Mouse (Mus musculus) forebrain, embryonic 14.5 days (tissue): Measurements from ENCODE around the gene Lrmda. TPM values are rescaled to one million over a fixed set of nuclear protein-coding genes. Genes with fewer than 3 reads are reported as not detected.

Source experiments
- ATAC-seq: fragments of 200-750 bp; cut with Nextera tagmentation; 2 replicates; pipeline ENCODE4 v1.8.0; 2017; ENCODE audit warnings: mild to moderate bottlenecking, moderate library complexity
- DNase-seq: peaks from one replicate; pipeline ENCODE4 v3.0.0-alpha.2; 2015; ENCODE audit warnings: low spot score
- H3K27ac ChIP-seq: fragments of 300-500 bp; sonication (generic); 2 replicates; pipeline ENCODE4 v1.5.1; 2014; ENCODE audit warnings: low read depth, mild to moderate bottlenecking, control low read depth, low read length, moderate library complexity
- H3K27me3 ChIP-seq: fragments of 300-500 bp; sonication (generic); replicated peaks from 2 replicates; pipeline ENCODE4 v1.6.1; 2014; ENCODE audit warnings: low read length, control low read depth, mixed read lengths; ENCODE audit not compliant: control insufficient read depth, insufficient read depth
- H3K36me3 ChIP-seq: fragments of 300-500 bp; sonication (generic); 2 replicates; pipeline ENCODE4 v1.6.1; 2014; ENCODE audit warnings: low read length, control low read depth; ENCODE audit not compliant: control insufficient read depth, insufficient read depth
- H3K4me1 ChIP-seq: fragments of 300-500 bp; sonication (generic); 2 replicates; pipeline ENCODE4 v1.6.1; 2014; ENCODE audit warnings: antibody characterized with exemption, low read length, control low read depth; ENCODE audit not compliant: control insufficient read depth, insufficient read depth
- H3K4me2 ChIP-seq: fragments of 300-500 bp; sonication (generic); 2 replicates; pipeline ENCODE4 v1.6.1; 2014; ENCODE audit warnings: mild to moderate bottlenecking, control low read depth, low read length
- H3K4me3 ChIP-seq: fragments of 300-500 bp; sonication (generic); 2 replicates; pipeline ENCODE4 v1.5.1; 2014; ENCODE audit warnings: low read depth, low read length, control low read depth
- H3K9ac ChIP-seq: fragments of 300-500 bp; sonication (generic); 2 replicates; pipeline ENCODE4 v1.6.1; 2014; ENCODE audit warnings: mild to moderate bottlenecking, low read length, control low read depth, moderate library complexity
- H3K9me3 ChIP-seq: fragments of 300-500 bp; sonication (generic); replicated peaks from 2 replicates; pipeline ENCODE4 v1.6.1; 2016; ENCODE audit warnings: low read length, control low read depth, mixed read lengths; ENCODE audit not compliant: control insufficient read depth
- WGBS: fragments of 180-500 bp; shearing (Covaris S2); extraction: QIAGEN DNeasy Blood & Tissue Kit; methylation state at CpG from one replicate; pipeline ENCODE4 v1.1.7; 2014; 5-methylcytosine and 5-hydroxymethylcytosine counted together
- microRNA-seq: library from miRNA; unstranded; fragments of <30 nt; microRNA quantifications from one replicate; pipeline ENCODE4, GENCODE M21; 2016
- polyA plus RNA-seq: library from polyadenylated mRNA; unstranded; fragments of >200 nt; fragmentation: Nextera tagmentation; extraction: Ambion mirVana; gene quantifications from 2 replicates; pipeline ENCODE4 v1.2.1, GENCODE M21; 2014

Gene Lrmda
- polyA plus RNA-seq, 1 experiment from 2014 or later = not detected

- H3K27ac ChIP-seq = no peak overlapping the region
Observed at GRCm38 (mm10) chr14:23093306-23093705, 1073.8 kb downstream of the Lrmda start.

DNA sequence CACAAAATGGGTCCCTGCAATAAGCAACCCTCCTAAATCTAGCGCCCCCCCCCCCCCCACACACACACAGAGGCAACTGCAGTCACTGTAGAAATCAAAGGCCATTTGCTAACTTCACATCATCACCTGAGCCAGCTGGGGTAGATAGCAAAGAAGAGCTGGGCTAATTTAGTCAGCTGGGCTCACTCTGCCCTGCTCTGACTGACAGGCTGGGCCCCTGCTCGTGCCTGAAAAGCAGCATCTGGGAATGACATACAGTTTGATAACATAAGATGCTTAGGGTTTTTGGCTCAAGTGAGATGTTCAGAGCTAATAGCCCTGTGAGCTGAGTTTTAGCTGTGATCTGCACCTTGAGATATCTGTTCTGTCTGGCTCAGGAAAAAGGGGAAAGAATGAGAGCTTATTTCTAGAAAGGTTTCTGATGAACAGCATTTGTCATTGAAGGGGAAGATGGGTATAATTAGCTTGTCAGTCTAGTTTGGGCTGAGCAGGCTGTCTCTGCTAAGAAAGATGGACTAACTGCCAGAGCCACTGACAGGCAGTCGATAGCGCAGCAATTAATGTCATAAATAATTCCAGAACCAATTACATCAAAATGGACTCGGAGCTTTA, 1075.1 kb downstream of the Lrmda start:
- Histone ChIP-seq H3K9me3 (no peaks in the 10 kb centered on the region), H3K27me3 (no peaks in the 10 kb centered on the region), H3K9ac (no peak overlapping the region), H3K4me1 (peaks cover 16% of the 10 kb centered on the region), H3K4me3 (no peak overlapping the region), H3K27ac (peak overlapping the region; percentile 76; the same call in 1 of the 2 replicates), H3K36me3 (no peaks in the 10 kb centered on the region), H3K4me2 (peak overlapping the region; percentile 25)
- WGBS = 37% methylated on average over 5 of the region's 5 CpGs
- ATAC-seq (peak; percentile 64), DNase-seq (peak; percentile 72)

More at GRCm38 (mm10) chr14:23093306-23093705, 1073.8 kb downstream of the Lrmda start:
- H3K9ac ChIP-seq = no peak overlapping the region
- H3K36me3 ChIP-seq = no peaks in the 10 kb centered on the region
- DNase-seq (no peak), ATAC-seq (no peak)
- no peak overlapping the region for H3K4me3 ChIP-seq
- H3K9me3 ChIP-seq = no peaks in the 10 kb centered on the region
- H3K27me3 ChIP-seq = no peaks in the 10 kb centered on the region
- H3K4me1 ChIP-seq = peaks cover 16% of the 10 kb centered on the region
- no peak overlapping the region for H3K4me2 ChIP-seq
- WGBS = 94% methylated on average over 4 of the region's 4 CpGs

DNA sequence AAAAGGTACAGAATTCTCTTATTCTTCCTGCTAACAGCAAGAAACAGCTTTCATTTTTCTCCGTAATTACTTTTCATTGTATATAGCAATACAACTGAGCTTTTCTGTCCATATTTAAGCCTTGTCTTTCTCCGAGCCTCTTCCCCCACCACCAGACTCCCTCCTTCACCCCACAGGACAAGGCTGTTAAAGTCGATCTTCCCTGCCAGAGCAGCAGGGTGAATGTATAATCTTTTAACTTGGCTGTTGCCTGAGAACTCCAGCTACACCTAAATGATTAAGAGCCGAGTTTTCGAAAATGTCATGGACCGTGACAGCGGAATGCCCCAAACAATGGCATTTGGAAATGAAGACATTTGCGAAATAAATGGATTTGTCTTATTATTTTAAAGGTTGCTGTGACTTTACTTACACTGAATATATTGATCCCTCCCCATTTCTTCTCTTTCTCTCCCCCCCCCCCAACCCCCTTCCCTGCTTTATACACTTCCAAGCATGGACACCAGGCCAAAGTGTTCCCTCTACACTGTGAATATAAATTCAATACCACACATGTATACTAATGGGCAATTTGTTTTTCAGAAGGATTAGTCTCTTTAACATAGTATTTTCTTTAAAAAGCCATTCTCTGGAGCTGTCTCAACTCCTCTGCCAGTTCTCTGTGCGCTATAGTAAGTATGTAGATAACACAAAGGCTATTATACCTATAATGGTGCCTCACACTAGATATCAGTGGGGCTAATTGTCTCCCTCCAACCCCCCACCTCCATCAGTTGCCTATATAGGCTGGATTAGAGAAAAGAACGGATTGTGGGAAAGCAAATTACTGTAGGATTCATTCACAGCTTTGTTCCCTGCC, 1075.9 kb downstream of the Lrmda start:
- Histone ChIP-seq H3K4me3 (no peak overlapping the region), H3K4me1 (peaks cover 16% of the 10 kb centered on the region), H3K9ac (peak overlapping the region; percentile 2; the same call in 1 of the 2 replicates), H3K36me3 (no peaks in the 10 kb centered on the region), H3K4me2 (peak overlapping the region; percentile 25), H3K27ac (peak overlapping the region; percentile 76), H3K27me3 (no peaks in the 10 kb centered on the region), H3K9me3 (no peaks in the 10 kb centered on the region)
- 30% methylated on average over 10 of the region's 10 CpGs for WGBS
- peak; percentile 73 for ATAC-seq
- DNase-seq = no peak

DNA sequence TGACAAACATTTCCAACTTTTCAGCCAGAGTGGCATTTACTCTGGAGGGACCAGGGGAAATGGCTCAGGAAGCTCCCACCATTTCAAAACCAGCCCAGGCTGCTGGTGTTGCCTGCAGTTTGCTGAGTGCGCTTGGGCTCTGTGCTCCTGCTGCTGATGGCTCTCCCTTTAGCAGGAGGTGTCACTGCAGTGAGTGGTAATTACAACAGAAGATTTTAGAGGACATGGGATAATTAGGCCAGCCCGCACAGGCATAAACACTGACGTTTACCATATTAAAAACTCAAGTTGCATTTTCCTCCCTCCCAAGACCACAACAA, 1076.5 kb downstream of the Lrmda start:
- peak; percentile 46 for ATAC-seq
- peak; percentile 57 for DNase-seq
- Histone ChIP-seq H3K4me1 (peaks cover 16% of the 10 kb centered on the region), H3K4me2 (peak overlapping the region; percentile 25; the same call in 1 of the 2 replicates), H3K27ac (peak overlapping the region; percentile 76), H3K9ac (peak overlapping the region; percentile 2; the same call in 1 of the 2 replicates), H3K4me3 (no peak overlapping the region), H3K27me3 (no peaks in the 10 kb centered on the region), H3K36me3 (no peaks in the 10 kb centered on the region), H3K9me3 (no peaks in the 10 kb centered on the region)
- 2% methylated on average over 3 of the region's 3 CpGs for WGBS

DNA sequence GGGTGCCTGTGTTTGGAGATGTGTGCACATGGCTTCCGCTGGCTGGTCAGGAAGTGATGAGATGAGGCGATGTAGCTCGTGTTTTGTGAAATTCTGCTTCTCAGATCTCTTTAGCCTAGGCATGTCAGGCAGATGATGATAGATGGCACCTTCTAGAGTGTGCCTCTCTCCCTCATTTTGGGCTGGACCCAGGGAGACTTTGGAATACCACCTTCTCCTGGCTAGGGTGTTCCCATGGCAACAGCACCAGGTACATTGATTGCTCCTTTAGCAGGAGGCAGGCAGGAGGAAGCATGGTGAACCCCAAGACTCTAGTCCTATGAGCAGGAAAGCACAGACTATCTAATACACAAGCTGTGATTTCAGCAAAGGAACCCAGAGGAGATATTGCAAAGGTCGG, 1076.9 kb downstream of the Lrmda start:
- no peak overlapping the region for H3K4me3 ChIP-seq
- peaks cover 16% of the 10 kb centered on the region for H3K4me1 ChIP-seq
- H3K4me2 ChIP-seq = no peak overlapping the region; the same call in 1 of the 2 replicates
- ATAC-seq = no peak; the same call in 1 of the 2 replicates
- DNase-seq = no peak
- no peaks in the 10 kb centered on the region for H3K27me3 ChIP-seq
- no peaks in the 10 kb centered on the region for H3K36me3 ChIP-seq
- H3K27ac ChIP-seq = peak overlapping the region; percentile 76
- no peak overlapping the region for H3K9ac ChIP-seq
- WGBS = 36% methylated on average over 4 of the region's 4 CpGs
- H3K9me3 ChIP-seq = no peaks in the 10 kb centered on the region

Small RNAs within 50 kb of the gene (microRNA-seq; reads per million reads assigned to microRNA genes)
- gene Gm27532 = not detected

Other genes starting within 250 kb of the Lrmda start
- 292 TPM in 2 replicates for gene Vdac2, start 194.5 kb upstream of the Lrmda start, polyA plus RNA-seq
- 30.9 and 38.6 TPM in 2 replicates for gene Comtd1, start 170.7 kb upstream of the Lrmda start, polyA plus RNA-seq
- gene Zfp503, start 30.1 kb upstream of the Lrmda start, polyA plus RNA-seq = 4.4 and 4.6 TPM in 2 replicates